Mouse (Mus musculus) spleen, adult 2 months (tissue): ENCODE data around the gene Snrpd3.

ENCODE experiments used
- CTCF ChIP-seq: fragments of 200-500 bp; IDR thresholded peaks from 2 replicates; pipeline ENCODE4 v1.5.1; 2011; ENCODE audit warnings: mild to moderate bottlenecking, inconsistent platforms; ENCODE audit not compliant: insufficient read depth, insufficient read length, insufficient replicate concordance; ENCODE audit errors: extremely low read depth
- POLR2A ChIP-seq: fragments of 200-500 bp; IDR thresholded peaks from 2 replicates; pipeline ENCODE4 v1.6.1; 2011; ENCODE audit warnings: low read depth, low read length, inconsistent platforms

- TF ChIP-seq POLR2A: peak; percentile 76
- no peak for TF ChIP-seq CTCF
These were observed at the start of gene Snrpd3 for GRCm38 (mm10) chr10:75517073-75517757.
